Mouse (Mus musculus) stomach, postnatal 0 days (tissue): Measurements from ENCODE around the gene Dcst1. TPM values are rescaled to one million over a fixed set of nuclear protein-coding genes. Genes with fewer than 3 reads are reported as not detected.
A peak's percentile ranks its signal among the peaks of the same experiment; 100 is the strongest.

Source experiments
- ATAC-seq: fragments of 200-750 bp; cut with Nextera tagmentation; 2 replicates; pipeline ENCODE4 v1.8.0; 2017; ENCODE audit not compliant: low FRiP score, low TSS enrichment
- DNase-seq: peaks from one replicate; pipeline ENCODE4 v3.0.0-alpha.2; 2016; ENCODE audit warnings: low spot score
- H3K27ac ChIP-seq: fragments of 300-500 bp; sonication (generic); replicated peaks from 2 replicates; pipeline ENCODE4 v1.5.1; 2014; ENCODE audit warnings: mild to moderate bottlenecking, control low read depth
- H3K27me3 ChIP-seq: fragments of 300-500 bp; sonication (generic); 2 replicates; pipeline ENCODE4 v1.6.1; 2014; ENCODE audit warnings: low read length; ENCODE audit not compliant: control insufficient read depth, insufficient read depth
- H3K36me3 ChIP-seq: fragments of 300-500 bp; sonication (generic); 2 replicates; pipeline ENCODE4 v1.6.1; 2014; ENCODE audit warnings: low read length, mixed read lengths; ENCODE audit not compliant: control insufficient read depth, insufficient read depth
- H3K4me1 ChIP-seq: fragments of 300-500 bp; sonication (generic); replicated peaks from 2 replicates; pipeline ENCODE4 v1.6.1; 2014; ENCODE audit warnings: antibody characterized with exemption; ENCODE audit not compliant: control insufficient read depth, insufficient read depth
- H3K4me2 ChIP-seq: fragments of 300-500 bp; sonication (generic); replicated peaks from 2 replicates; pipeline ENCODE4 v1.6.1; 2014; ENCODE audit warnings: low read depth, mild to moderate bottlenecking, control low read depth, moderate library complexity
- H3K4me3 ChIP-seq: fragments of 300-500 bp; sonication (generic); 2 replicates; pipeline ENCODE4 v1.5.1; 2014; ENCODE audit warnings: low read depth, low read length, control low read depth
- H3K9ac ChIP-seq: fragments of 300-500 bp; sonication (generic); 2 replicates; pipeline ENCODE4 v1.6.1; 2014; ENCODE audit warnings: mild to moderate bottlenecking, low read length, control low read depth, mixed read lengths
- H3K9me3 ChIP-seq: fragments of 300-500 bp; sonication (generic); 2 replicates; pipeline ENCODE4 v1.6.1; 2016; ENCODE audit warnings: low read length; ENCODE audit not compliant: control insufficient read depth
- CTCF ChIP-seq: IDR thresholded peaks from 2 replicates; pipeline ENCODE4 v1.5.1; 2016; ENCODE audit warnings: antibody characterized with exemption, low read depth, mild to moderate bottlenecking, moderate library complexity
- EP300 ChIP-seq: optimal IDR thresholded peaks from 2 replicates; pipeline ENCODE3; 2016; ENCODE audit warnings: antibody characterized with exemption
- WGBS: fragments of 180-500 bp; shearing (Covaris S2); extraction: QIAGEN DNeasy Blood & Tissue Kit; methylation state at CpG from one replicate; pipeline ENCODE4 v1.1.7; 2014; 5-methylcytosine and 5-hydroxymethylcytosine counted together
- polyA plus RNA-seq: library from polyadenylated mRNA; unstranded; fragments of >200 nt; fragmentation: Nextera tagmentation; extraction: Ambion mirVana; gene quantifications from 2 replicates; pipeline ENCODE4 v1.2.1, GENCODE M21; 2015

The Dcst1 gene
- polyA plus RNA-seq, 1 experiment from 2014 or later: 0.29 TPM

GRCm38 (mm10) chr3:89340465-89340864 is 24.6 kb downstream of the Dcst1 start:
- WGBS: 8% methylated on average over 11 of the region's 11 CpGs
- peaks cover 7% of the 10 kb centered on the region; the same call in 1 of the 2 replicates for H3K36me3 ChIP-seq
- peaks cover 5% of the 10 kb centered on the region for H3K4me1 ChIP-seq
- peak; percentile 24 for ATAC-seq
- no peak overlapping the region for H3K27ac ChIP-seq
- H3K9me3 ChIP-seq: no peaks in the 10 kb centered on the region
- no peak overlapping the region for H3K4me3 ChIP-seq
- TF ChIP-seq EP300 (no peak), CTCF (peak; percentile 97)
- peak overlapping the region; percentile 5; the same call in 1 of the 2 replicates for H3K9ac ChIP-seq
- H3K27me3 ChIP-seq: no peaks in the 10 kb centered on the region
- DNase-seq: peak; percentile 86
- H3K4me2 ChIP-seq: peak overlapping the region; percentile 43

DNA sequence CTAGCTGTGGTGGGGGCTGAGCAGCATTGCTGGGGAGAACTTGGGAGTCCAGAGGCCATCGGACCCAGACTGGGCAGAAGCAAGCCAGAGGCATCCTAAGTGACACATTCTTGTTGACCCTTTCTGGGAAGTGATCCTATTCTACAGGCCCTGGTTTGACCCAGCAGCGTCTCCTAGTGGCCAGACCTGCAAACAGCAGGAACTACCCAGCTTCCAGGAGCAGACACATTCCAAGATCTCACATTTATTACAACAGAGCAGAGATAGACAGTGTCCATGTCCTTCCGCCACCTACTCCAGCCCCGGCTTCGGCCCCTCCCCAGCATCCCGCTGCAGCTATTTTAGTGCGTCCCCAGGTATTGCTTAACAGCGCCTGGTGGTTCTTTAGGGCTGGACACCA is 25.6 kb downstream of the Dcst1 start:
- TF ChIP-seq EP300 (no peak), CTCF (peak; percentile 96)
- H3K9ac ChIP-seq: no peak overlapping the region
- no peaks in the 10 kb centered on the region for H3K9me3 ChIP-seq
- peak overlapping the region; percentile 40; the same call in 1 of the 2 replicates for H3K27ac ChIP-seq
- 28% methylated on average over 8 of the region's 8 CpGs for WGBS
- H3K36me3 ChIP-seq: peaks cover 7% of the 10 kb centered on the region; the same call in 1 of the 2 replicates
- no peak overlapping the region for H3K4me2 ChIP-seq
- peaks cover 5% of the 10 kb centered on the region for H3K4me1 ChIP-seq
- DNase-seq (peak; percentile 86), ATAC-seq (peak; percentile 33)
- H3K4me3 ChIP-seq: no peak overlapping the region
- no peaks in the 10 kb centered on the region for H3K27me3 ChIP-seq

DNA sequence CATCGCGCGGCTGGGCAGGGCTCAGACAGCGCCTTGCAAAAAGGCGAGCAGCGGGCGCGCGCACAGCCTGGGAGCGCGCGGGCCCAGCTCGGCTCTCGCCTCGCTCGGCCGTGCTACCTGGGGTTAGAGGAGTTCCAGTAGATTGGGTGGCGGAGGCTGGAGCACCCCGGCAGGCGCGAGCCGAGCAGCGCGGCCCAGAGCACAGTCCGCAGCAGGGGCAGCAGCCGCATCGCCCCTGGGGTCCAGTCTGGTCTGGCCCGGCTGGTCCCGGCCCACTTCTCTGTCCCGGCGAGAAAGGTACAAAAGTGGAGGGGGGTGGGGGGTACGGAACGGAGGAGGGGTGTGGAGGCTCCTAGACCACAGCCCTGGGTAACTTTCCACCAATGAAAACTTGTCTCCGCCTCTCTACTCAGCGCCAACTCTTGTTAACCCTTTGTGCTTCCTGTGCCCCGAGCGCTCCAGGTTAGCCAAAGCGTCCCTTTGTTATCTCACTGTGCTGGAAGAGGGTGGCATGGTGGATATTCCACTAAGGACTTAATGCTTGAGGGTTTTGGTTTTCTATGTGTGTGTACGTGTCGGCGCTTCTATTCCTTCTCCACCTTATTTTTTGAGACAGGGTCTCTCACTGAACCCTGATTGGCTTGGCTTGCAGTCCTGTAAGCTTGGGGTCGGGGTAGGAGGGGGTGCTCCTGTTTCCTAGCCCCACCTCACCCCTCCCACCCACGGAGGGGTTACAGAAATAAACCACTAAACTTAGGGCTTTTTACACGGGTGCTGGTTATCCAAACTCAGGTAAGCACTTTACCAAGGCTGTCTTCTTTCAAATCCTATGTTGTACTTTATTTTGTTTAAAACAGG is 27.1 kb downstream of the Dcst1 start, which contains the start of gene Efna4:
TSS of gene Efna4 (minus strand) at position 308 of the 858 bp plus-strand sequence.
- Histone ChIP-seq H3K27me3 (no peaks in the 10 kb centered on the region), H3K4me2 (peak within 1 kb of the TSS; percentile 91), H3K27ac (peak within 1 kb of the TSS; percentile 89), H3K36me3 (peaks cover 2% of the 10 kb centered on the region; the same call in 1 of the 2 replicates), H3K4me3 (peak within 1 kb of the TSS; percentile 78), H3K9ac (peak within 1 kb of the TSS; percentile 85), H3K4me1 (peaks cover 5% of the 10 kb centered on the region), H3K9me3 (no peaks in the 10 kb centered on the region)
- DNase-seq (peak; percentile 79), ATAC-seq (peak; percentile 66)
- 1% methylated on average over 44 of the region's 44 CpGs for WGBS
- no peak for TF ChIP-seq EP300
- TF ChIP-seq CTCF: 0 out of 2 replicates have a peak, but pooled peaks have one; percentile 1

GRCm38 (mm10) chr3:89337062-89337720 is 27.9 kb downstream of the Dcst1 start:
- Histone ChIP-seq H3K4me2 (peak overlapping the region; percentile 91), H3K9ac (peak overlapping the region; percentile 85), H3K36me3 (peaks cover 2% of the 10 kb centered on the region; the same call in 1 of the 2 replicates), H3K27ac (peak overlapping the region; percentile 89), H3K27me3 (no peaks in the 10 kb centered on the region), H3K4me1 (peaks cover 5% of the 10 kb centered on the region), H3K4me3 (peak overlapping the region; percentile 78), H3K9me3 (no peaks in the 10 kb centered on the region)
- DNase-seq: no peak
- peak; percentile 2; the same call in 1 of the 2 replicates for ATAC-seq
- TF ChIP-seq CTCF (no peak), EP300 (no peak)
- WGBS: under 1% methylated on average over 20 of the region's 21 CpGs

GRCm38 (mm10) chr3:89336529-89336928 is 28.5 kb downstream of the Dcst1 start:
- DNase-seq (no peak), ATAC-seq (no peak)
- H3K36me3 ChIP-seq: peaks cover 2% of the 10 kb centered on the region; the same call in 1 of the 2 replicates
- no peak overlapping the region for H3K9ac ChIP-seq
- no peaks in the 10 kb centered on the region for H3K27me3 ChIP-seq
- H3K4me2 ChIP-seq: peak overlapping the region; percentile 91; the same call in 1 of the 2 replicates
- H3K4me1 ChIP-seq: peaks cover 5% of the 10 kb centered on the region
- peak overlapping the region; percentile 78; the same call in 1 of the 2 replicates for H3K4me3 ChIP-seq
- no peak for TF ChIP-seq EP300
- no peak for TF ChIP-seq CTCF
- no peaks in the 10 kb centered on the region for H3K9me3 ChIP-seq
- 22% methylated on average over 6 of the region's 6 CpGs for WGBS
- H3K27ac ChIP-seq: no peak overlapping the region
